Mouse (Mus musculus): ENCODE measurements around the gene Hoxa5. TPM values are rescaled to one million over a fixed set of nuclear protein-coding genes. Genes with fewer than 3 reads are reported as not detected.

The Hoxa5 gene
- not detected in 2 replicates for polyA plus RNA-seq (2012)

DNA sequence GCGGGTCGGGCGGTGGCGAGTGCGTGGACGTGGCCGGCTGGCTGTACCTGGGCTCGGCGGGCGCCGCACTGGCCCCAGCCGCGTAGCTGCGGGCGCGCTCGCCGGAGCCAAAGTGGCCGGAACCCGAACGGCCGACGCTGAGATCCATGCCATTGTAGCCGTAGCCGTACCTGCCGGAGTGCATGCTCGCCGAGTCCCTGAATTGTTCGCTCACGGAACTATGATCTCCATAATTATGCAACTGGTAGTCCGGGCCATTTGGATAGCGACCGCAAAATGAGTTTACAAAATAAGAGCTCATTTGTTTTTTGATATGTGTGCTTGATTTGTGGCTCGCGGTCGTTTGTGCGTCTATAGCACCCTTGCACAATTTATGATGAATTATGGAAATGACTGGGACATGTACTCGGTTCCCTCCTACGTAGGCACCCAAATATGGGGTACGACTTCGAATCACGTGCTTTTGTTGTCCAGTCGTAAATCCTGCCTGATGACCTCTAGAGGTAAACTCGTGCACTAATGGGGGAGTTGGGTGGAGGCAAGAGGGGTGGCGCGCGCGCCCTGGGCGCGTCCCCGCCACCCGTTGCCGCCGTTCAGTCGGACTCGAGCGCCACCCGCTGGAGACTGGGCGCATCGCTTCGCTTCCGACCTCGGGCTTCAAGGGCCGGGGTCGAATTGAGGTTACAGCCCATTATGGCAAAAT is at the start of gene Hoxa5:
Gene Hoxa5 (minus strand): TSS at position 538 of the 703 bp plus-strand sequence.
- no peak for TF ChIP-seq GATA1 (IDR thresholded peaks at IDR 0.05; ENCODE audit: low read length)

DNA sequence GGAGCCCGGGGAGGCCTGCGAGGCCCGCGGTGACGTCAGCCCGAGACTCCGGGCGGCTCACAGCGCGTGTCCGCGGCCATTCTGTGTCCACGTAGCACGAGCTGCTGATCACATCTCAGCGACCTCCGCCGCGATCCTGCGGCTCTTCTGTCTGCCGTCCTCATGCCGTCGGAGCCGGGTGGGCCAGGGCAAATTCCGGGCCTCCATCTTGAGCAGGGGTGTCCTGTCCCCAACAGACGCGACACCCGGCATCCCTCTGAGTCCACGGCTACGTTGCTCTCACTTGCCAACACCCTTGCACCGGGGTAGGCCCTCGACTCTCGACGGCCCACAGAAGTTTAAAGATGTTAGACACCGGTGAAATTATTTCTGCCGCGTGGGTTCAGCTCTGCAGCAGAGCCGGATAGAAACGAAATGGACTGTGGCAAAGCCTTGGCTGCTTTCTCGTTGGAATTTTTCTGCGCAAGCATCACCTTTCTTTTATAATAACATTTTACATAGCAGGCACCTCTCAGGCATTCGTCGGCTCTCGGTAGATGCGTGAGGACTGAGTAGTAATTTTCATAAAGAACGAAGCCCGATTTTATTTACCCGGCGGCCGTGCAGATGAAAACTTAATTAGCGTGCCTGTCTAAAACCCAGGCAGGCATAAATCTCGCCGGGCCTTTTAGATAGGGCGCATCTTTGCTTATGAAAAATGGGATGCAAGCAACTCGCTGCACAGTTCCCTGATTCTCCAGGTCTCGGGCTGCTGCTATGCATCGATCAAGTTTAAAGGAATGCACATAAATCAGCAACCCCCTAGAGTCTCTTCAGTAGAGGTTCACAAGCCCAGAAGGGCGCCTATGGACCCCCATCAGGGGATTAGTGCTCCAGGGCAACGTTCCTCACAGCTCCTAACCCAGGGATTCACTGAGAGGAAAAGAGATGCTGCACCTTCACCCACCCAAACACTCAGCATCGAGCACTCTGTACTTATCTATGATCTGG is 49.4 kb upstream of the Hoxa5 start:
- no peak for TF ChIP-seq GATA1 (IDR thresholded peaks at IDR 0.05; ENCODE audit: low read length)

DNA sequence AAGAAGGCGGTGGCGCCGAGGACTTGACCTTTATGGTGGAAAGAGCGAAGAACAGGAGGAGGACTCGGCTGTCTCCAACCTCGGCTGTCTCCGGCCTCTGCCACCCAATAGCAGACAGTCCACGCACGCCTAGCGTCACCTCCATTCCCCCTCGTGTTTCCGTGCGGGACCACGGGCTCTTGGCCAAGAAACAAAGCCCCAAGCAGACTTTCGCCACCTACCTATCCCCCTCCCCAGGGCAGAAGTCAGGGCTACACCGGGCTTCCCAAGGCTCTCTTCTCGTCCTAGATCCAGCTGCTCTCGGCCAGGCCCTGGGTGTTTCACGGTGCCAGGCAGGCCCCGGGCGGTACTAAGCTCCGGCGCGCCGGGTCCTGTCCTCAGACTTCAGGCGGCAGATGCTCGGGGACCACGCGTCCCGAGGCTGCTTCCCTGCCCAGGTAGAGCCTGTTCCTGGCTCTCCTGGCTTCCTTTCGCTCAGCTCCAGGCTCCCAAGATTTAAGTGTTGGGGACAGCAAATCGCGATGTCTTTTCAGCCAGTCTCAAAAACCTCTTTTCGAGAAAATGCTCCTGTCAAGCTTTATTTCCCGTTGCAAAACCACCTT is 48.5 kb upstream of the Hoxa5 start:
- TF ChIP-seq GATA1 (IDR thresholded peaks at IDR 0.05; ENCODE audit: low read length): no peak

DNA sequence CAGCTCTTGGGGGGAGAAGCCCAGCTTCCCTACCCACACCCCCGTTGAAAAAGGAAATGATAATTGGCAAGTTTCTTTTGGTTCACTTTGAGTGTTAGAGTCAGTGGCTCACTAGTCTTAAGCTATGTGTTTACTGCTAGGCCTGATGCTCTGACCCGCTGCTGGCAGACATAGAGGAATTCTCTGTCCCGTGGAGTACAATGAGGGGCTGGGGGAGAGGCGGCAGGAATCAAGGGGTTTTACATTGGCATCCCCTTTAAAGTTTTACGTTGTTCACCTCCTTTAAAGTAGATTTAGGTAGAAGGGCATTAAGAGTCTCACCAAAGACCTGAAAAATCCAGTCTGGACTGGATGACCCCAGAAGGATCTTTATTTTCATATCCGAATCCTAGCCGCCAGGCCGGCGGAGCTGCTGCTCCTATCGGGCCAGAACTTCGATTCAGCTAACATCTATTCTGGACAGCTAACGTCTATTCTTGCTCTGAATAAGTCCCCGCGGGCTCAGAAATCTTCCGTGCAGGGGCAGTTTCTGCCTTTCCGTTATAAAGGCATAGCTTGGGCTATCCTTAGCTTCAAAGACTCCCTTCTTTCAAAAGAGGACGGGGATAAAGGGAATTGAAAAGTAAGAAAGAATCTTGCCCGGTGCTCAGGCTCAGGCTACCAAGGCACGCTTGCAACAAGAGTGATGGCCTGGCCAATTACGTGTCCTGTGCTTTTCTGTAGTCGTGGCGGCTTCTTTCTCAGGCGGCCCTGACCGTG is 47.8 kb upstream of the Hoxa5 start:
- no peak for TF ChIP-seq GATA1 (IDR thresholded peaks at IDR 0.05; ENCODE audit: low read length)

DNA sequence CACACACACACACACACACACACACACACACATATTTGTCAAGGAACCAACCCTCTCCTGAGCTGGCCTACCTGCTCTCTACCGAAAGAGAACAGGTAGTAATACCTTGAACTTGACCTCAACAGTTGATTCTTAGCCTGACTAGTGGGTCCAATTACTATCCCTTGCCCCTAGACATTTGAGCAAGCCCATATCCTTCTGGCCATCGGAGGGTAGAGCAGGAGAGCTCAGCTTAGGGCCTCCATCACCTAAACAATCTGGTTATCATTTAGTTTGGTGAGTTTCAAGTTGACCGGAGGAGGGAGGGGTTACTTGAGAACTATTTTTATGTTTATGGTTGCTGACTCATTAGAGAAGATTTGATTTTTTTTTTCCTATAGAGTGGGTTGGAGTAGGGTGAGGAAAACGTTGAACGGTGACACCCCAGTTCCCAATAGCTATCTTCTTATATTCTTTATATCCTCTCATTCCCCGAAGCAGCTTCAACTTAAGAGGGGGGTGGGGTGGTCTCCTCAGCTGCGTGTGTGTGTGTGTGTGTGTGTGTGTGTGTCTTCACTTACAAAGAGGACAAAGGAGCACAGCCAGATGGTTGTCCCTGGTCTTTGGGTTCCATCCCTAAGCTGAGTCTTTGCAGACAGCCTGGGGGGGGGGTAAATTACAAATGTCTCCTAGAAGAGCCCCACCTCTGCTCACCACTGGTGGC is 46.9 kb upstream of the Hoxa5 start:
- no peak for TF ChIP-seq GATA1 (IDR thresholded peaks at IDR 0.05; ENCODE audit: low read length)

DNA sequence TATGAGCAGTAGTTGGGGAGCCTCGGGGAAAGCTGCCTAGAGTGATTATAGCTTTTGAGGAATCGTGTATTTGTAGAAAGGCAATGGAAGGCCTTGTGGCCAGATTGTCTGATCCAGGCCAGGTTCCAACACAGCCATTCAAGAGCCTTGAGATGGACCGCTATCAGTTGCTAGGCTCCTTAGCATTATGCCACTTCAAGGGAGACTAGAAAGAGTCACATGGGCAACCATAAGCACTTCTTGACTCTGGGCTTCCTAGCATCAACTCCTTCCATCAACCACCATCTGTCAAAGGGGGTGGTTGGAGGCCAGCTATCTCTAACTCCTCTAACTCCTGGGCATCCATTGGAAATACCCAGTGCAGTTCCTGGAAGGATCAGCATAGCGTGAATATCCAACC is 45.4 kb upstream of the Hoxa5 start:
- no peak for TF ChIP-seq GATA1 (IDR thresholded peaks at IDR 0.05; ENCODE audit: low read length)

DNA sequence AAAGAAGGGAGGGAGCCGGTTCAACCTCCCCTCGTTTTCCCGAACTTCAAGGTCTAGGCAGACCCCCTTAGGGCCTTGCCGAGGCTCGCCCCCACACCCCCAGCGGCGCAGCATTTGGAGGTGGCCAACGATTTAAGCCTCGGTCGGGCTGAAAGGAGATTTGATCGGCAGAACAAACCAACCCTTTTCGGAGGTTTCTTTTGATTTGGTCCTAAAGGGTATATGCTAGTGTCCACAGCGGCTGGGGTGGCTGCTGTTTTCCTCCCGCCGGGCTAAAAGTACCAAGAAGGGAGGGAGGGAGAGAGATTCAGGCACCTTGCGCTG is 45.0 kb upstream of the Hoxa5 start:
- TF ChIP-seq GATA1 (IDR thresholded peaks at IDR 0.05; ENCODE audit: low read length): no peak

DNA sequence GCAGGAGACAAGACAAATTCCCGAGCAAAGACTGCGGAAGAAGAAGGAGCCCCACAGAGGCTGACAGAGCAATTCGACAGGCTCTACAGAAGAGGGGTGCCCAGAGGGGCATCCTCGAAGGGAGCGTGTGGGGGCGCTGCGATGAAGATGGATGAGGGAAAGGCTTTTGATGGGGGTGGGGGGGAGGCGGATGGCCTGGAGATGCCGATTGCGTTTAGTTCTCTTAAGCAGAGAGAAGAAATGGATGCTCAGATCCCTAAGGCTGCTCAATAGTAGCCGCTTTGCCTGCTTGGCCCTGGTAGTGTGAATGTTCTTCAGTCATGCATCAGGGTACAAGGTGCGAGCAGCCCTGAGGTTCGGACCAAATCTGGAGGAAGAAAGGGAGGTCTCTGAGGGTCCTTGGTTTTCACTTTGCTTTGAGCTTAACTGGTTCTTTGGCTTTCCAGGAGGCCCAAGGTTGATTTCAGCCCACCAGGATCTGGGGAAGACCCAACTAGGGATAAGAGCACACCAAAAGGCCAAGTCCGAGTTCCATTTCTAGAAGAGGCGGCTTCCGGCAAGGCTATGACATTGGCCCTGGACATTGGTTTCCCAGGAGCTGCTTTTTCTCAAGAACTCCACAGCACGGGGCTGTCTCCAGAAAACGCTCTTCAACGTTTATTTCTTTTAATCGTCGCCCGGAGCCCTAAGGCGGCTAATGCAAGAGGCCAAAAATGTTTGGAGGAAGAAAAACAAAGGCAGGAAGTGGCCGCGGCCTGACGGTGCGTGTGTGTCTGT is 44.4 kb upstream of the Hoxa5 start:
- TF ChIP-seq GATA1 (IDR thresholded peaks at IDR 0.05; ENCODE audit: low read length): no peak

DNA sequence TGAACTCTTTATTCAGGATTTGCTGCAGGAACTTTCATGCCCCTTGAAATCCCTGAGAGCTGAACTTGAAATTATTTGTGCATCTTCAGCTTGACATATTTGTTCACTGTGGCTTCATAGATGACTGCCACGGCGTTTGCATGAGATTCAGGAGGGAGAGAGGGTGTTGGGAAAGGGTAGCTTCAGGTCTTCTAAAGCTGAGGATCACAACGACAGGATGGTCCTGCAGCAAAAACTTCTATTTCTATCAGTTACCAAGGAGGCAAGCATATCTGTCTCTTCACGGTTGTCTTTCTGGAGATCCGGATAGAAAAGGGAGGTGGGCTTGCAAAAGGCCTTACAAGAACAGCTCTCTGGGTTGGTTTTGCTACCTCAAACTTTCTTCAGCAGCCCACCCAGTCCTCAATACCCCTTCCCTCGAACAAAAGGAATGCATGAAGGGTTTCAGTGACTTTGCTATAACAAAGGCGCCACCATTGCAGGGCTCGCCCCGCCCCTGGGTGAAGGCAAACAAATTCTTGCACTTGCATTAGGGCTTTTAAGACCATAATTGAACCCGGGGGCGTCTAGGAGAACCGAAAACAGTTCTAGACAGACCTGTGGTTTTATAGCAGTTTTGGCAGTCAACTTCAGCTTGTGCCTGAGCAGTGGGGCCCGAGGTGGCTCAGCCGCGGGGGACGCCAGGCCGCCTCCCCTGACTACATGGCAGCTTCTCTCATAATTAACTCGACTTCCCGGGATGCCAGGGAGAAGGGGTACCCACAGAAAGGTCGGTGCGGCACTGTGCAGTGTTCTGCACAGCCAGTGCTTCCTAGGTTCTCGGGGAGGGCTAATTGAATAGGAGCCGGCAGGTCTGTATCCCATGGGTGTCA is 43.6 kb upstream of the Hoxa5 start:
- TF ChIP-seq GATA1 (IDR thresholded peaks at IDR 0.05; ENCODE audit: low read length): no peak

DNA sequence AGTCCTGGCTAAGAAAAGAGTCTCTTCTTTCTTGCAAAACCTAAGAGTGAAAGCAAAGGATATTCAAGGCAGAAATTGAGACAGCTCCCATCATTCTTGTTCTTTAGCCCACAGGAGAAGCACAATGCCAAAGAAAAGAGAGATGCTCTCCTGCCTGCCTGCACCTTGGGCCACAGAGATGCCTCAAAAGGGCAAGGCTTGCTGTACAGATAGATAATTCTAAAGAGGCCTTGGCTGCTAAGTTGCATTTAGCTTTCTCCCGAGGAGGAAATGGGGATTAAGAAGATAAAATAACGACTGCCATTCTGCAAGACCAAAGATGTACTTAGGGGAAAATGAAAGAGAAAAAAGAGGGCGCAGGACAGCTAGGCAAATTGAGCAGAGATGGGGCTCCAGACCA is 42.5 kb upstream of the Hoxa5 start:
- TF ChIP-seq GATA1 (IDR thresholded peaks at IDR 0.05; ENCODE audit: low read length): no peak

DNA sequence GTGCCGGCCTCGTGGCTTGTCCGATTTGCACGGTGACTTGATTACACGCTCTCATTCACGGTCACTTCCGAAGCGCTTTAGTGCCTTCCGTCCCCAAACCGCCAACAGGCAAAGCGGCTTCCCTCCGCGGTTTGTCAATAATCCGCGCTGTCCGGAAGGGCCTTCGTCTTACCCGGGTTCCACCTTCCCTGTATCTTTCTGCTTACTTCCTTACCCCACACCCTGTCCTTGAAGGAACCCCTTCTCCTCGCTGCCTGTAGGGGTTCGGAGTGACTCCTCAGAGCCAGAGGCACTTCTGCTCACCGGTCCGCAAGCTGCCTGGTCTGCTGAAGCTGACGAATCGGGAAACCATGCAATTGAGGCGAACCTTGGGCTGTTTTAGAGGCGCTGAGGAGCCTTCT is 42.0 kb upstream of the Hoxa5 start:
- TF ChIP-seq GATA1 (IDR thresholded peaks at IDR 0.05; ENCODE audit: low read length): no peak

DNA sequence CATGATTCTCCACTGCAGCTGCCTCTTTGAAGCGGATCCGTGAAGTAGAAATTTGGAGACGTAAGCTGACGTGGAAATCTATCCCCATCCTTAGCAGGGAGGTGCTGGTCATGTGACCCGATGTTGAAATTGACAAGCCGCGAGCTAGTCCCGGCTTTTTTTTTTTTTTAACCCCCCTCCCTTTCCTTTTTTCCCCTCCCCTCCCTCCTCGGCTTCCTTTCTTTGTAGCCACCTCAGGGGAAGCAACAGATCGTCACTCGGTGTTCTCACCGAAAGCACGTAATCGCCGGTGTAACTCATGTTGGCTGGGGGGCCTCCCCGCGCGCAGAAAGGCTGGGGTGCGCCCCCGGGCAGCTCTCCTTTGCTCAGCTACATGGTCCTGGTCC is 41.4 kb upstream of the Hoxa5 start, which contains the start of gene Hoxa11:
Gene Hoxa11 (minus strand): TSS at position 54 of the 386 bp plus-strand sequence.
- TF ChIP-seq GATA1 (IDR thresholded peaks at IDR 0.05; ENCODE audit: low read length): no peak

Data from G1E-ER4 (cell line).